Mouse (Mus musculus) lung, postnatal 0 days (tissue): ENCODE measurements around the gene Tjp2. TPM values are rescaled to one million over a fixed set of nuclear protein-coding genes. Genes with fewer than 3 reads are reported as not detected.
A peak's percentile ranks its signal among the peaks of the same experiment; 100 is the strongest.

Experiments
- ATAC-seq: fragments of 200-750 bp; cut with Nextera tagmentation; 2 replicates; pipeline ENCODE4 v1.8.0; 2017; ENCODE audit warnings: moderate library complexity
- DNase-seq: peaks from one replicate; pipeline ENCODE4 v3.0.0-alpha.2; 2016; ENCODE audit warnings: low spot score
- H3K27ac ChIP-seq: fragments of 300-500 bp; sonication (generic); 2 replicates; pipeline ENCODE4 v1.5.1; 2014; ENCODE audit warnings: antibody characterized with exemption, mild to moderate bottlenecking, low read length, mixed read lengths
- H3K27me3 ChIP-seq: fragments of 300-500 bp; sonication (generic); replicated peaks from 2 replicates; pipeline ENCODE4 v1.6.1; 2014; ENCODE audit warnings: low read length, mixed read lengths; ENCODE audit not compliant: insufficient read depth
- H3K36me3 ChIP-seq: fragments of 300-500 bp; sonication (generic); 2 replicates; pipeline ENCODE4 v1.6.1; 2014; ENCODE audit warnings: low read length, mixed read lengths; ENCODE audit not compliant: insufficient read depth
- H3K4me1 ChIP-seq: fragments of 300-500 bp; sonication (generic); 2 replicates; pipeline ENCODE4 v1.6.1; 2014; ENCODE audit warnings: antibody characterized with exemption, low read depth, low read length, mixed read lengths; ENCODE audit not compliant: insufficient read depth
- H3K4me2 ChIP-seq: fragments of 300-500 bp; sonication (generic); replicated peaks from 2 replicates; pipeline ENCODE4 v1.6.1; 2014; ENCODE audit warnings: low read depth, mild to moderate bottlenecking, low read length, moderate library complexity, mixed read lengths
- H3K4me3 ChIP-seq: fragments of 300-500 bp; sonication (generic); 2 replicates; pipeline ENCODE4 v1.5.1; 2014; ENCODE audit warnings: low read depth, low read length
- H3K9ac ChIP-seq: fragments of 300-500 bp; sonication (generic); replicated peaks from 2 replicates; pipeline ENCODE4 v1.6.1; 2014; ENCODE audit warnings: low read depth, mild to moderate bottlenecking
- H3K9me3 ChIP-seq: fragments of 300-500 bp; sonication (generic); 2 replicates; pipeline ENCODE4 v1.6.1; 2016; ENCODE audit warnings: low read length, mixed read lengths
- CTCF ChIP-seq: IDR thresholded peaks from 2 replicates; pipeline ENCODE4 v1.5.1; 2016; ENCODE audit warnings: antibody characterized with exemption, mild to moderate bottlenecking
- EP300 ChIP-seq: IDR thresholded peaks from 2 replicates; pipeline ENCODE4 v1.6.1; 2016; ENCODE audit warnings: antibody characterized with exemption, mild to moderate bottlenecking, control low read depth
- WGBS: fragments of 180-500 bp; shearing (Covaris S2); extraction: QIAGEN DNeasy Blood & Tissue Kit; methylation state at CpG from one replicate; pipeline ENCODE4 v1.1.7; 2014; 5-methylcytosine and 5-hydroxymethylcytosine counted together
- polyA plus RNA-seq: library from polyadenylated mRNA; unstranded; fragments of >200 nt; fragmentation: Nextera tagmentation; extraction: Ambion mirVana; gene quantifications from 2 replicates; pipeline ENCODE4 v1.2.1, GENCODE M21; 2015

The Tjp2 gene
- polyA plus RNA-seq, 1 experiment from 2014 or later, result 37.8 TPM

GRCm38 (mm10) chr19:24225305-24225696 is 471 bp upstream of the Tjp2 start:
- H3K36me3 ChIP-seq, result no peaks in the 10 kb centered on the region
- no peaks in the 10 kb centered on the region for H3K4me1 ChIP-seq
- 2% methylated on average over 17 of the region's 17 CpGs for WGBS
- H3K27me3 ChIP-seq, result no peaks in the 10 kb centered on the region
- H3K27ac ChIP-seq, result peak overlapping the region; percentile 95
- no peak overlapping the region for H3K9ac ChIP-seq
- DNase-seq (peak; percentile 94), ATAC-seq (peak; percentile 86)
- peak overlapping the region; percentile 67 for H3K4me3 ChIP-seq
- TF ChIP-seq CTCF (no peak), EP300 (peak; percentile 53)
- peak overlapping the region; percentile 79 for H3K4me2 ChIP-seq
- H3K9me3 ChIP-seq, result no peaks in the 10 kb centered on the region

- peak; percentile 45 for DNase-seq
Observed at GRCm38 (mm10) chr19:24223851-24224251, 979 bp downstream of the Tjp2 start.

GRCm38 (mm10) chr19:24221455-24221854 is 3.4 kb downstream of the Tjp2 start:
- H3K27ac ChIP-seq, result peak overlapping the region; percentile 3; the same call in 1 of the 2 replicates
- WGBS, result 57% methylated on average over 4 of the region's 4 CpGs

More at GRCm38 (mm10) chr19:24223851-24224251, 979 bp downstream of the Tjp2 start:
- WGBS, result 13% methylated on average over 11 of the region's 11 CpGs
- peak overlapping the region; percentile 67 for H3K4me3 ChIP-seq
- peak overlapping the region; percentile 45 for H3K9ac ChIP-seq
- H3K4me2 ChIP-seq, result peak overlapping the region; percentile 79
- ATAC-seq, result no peak
- H3K27ac ChIP-seq, result peak overlapping the region; percentile 95
- H3K4me1 ChIP-seq, result no peaks in the 10 kb centered on the region
- no peak for TF ChIP-seq EP300
- no peak for TF ChIP-seq CTCF
- H3K9me3 ChIP-seq, result no peaks in the 10 kb centered on the region
- no peaks in the 10 kb centered on the region for H3K27me3 ChIP-seq
- no peaks in the 10 kb centered on the region for H3K36me3 ChIP-seq

GRCm38 (mm10) chr19:24220795-24221445 is 3.9 kb downstream of the Tjp2 start:
- TF ChIP-seq EP300, result no peak
- TF ChIP-seq CTCF, result no peak

More at GRCm38 (mm10) chr19:24221455-24221854, 3.4 kb downstream of the Tjp2 start:
- no peak overlapping the region for H3K4me3 ChIP-seq
- no peaks in the 10 kb centered on the region for H3K27me3 ChIP-seq
- ATAC-seq (no peak), DNase-seq (peak; percentile 57)
- H3K4me2 ChIP-seq, result peak overlapping the region; percentile 28
- H3K36me3 ChIP-seq, result no peaks in the 10 kb centered on the region
- TF ChIP-seq CTCF, result peak; percentile 38
- no peak; the same call in 1 of the 2 replicates for TF ChIP-seq EP300
- H3K4me1 ChIP-seq, result no peaks in the 10 kb centered on the region
- H3K9ac ChIP-seq, result no peak overlapping the region
- no peaks in the 10 kb centered on the region for H3K9me3 ChIP-seq

GRCm38 (mm10) chr19:24219011-24219410 is 5.8 kb downstream of the Tjp2 start:
- 72% methylated on average over 9 of the region's 9 CpGs for WGBS
- no peak for ATAC-seq

More at GRCm38 (mm10) chr19:24220795-24221445, 3.9 kb downstream of the Tjp2 start:
- Histone ChIP-seq H3K4me3 (no peak overlapping the region), H3K9ac (no peak overlapping the region), H3K27me3 (no peaks in the 10 kb centered on the region), H3K9me3 (no peaks in the 10 kb centered on the region), H3K4me1 (no peaks in the 10 kb centered on the region), H3K4me2 (peak overlapping the region; percentile 28), H3K36me3 (no peaks in the 10 kb centered on the region), H3K27ac (peak overlapping the region; percentile 3; the same call in 1 of the 2 replicates)
- ATAC-seq, result no peak
- DNase-seq, result peak; percentile 73
- 5% methylated on average over 14 of the region's 14 CpGs for WGBS

GRCm38 (mm10) chr19:24218291-24218690 is 6.5 kb downstream of the Tjp2 start:
- Histone ChIP-seq H3K36me3 (no peaks in the 10 kb centered on the region), H3K9me3 (no peaks in the 10 kb centered on the region), H3K27me3 (no peaks in the 10 kb centered on the region), H3K4me2 (no peak overlapping the region), H3K4me1 (no peaks in the 10 kb centered on the region), H3K9ac (no peak overlapping the region), H3K4me3 (no peak overlapping the region), H3K27ac (no peak overlapping the region)
- DNase-seq (no peak), ATAC-seq (no peak)
- 52% methylated on average over 2 of the region's 2 CpGs for WGBS
- TF ChIP-seq CTCF (peak; percentile 59), EP300 (no peak)

More at GRCm38 (mm10) chr19:24219011-24219410, 5.8 kb downstream of the Tjp2 start:
- no peak overlapping the region for H3K27ac ChIP-seq
- H3K4me3 ChIP-seq, result no peak overlapping the region
- no peaks in the 10 kb centered on the region for H3K36me3 ChIP-seq
- DNase-seq, result no peak
- no peaks in the 10 kb centered on the region for H3K9me3 ChIP-seq
- no peaks in the 10 kb centered on the region for H3K27me3 ChIP-seq
- TF ChIP-seq EP300, result no peak
- no peak for TF ChIP-seq CTCF
- H3K4me1 ChIP-seq, result no peaks in the 10 kb centered on the region
- H3K4me2 ChIP-seq, result no peak overlapping the region
- no peak overlapping the region for H3K9ac ChIP-seq
